Mouse (Mus musculus): ENCODE measurements at regions not wholly inside any gene's neighbourhood (a gene's known extent, or its start where the extent isn't known, plus 50 kb on each side); places are given as distances from the start of the nearest gene placed in this dataset.

- no peak for TF ChIP-seq CTCF (IDR thresholded peaks at IDR 0.05; ENCODE audit: control insufficient read depth, insufficient read depth, low read length)
- TF ChIP-seq POLR2A (IDR thresholded peaks at IDR 0.05; ENCODE audit: borderline replicate concordance, control insufficient read depth, low read depth, low read length) = no peak
These were observed 92.7 kb upstream of the Sash1 start for GRCm38 (mm10) chr10:8978595-8978994.

Measured in bone marrow, adult 2 months (tissue).